Comparison of ENCODE assay signal across 12 mouse cellular contexts in the genomic region with DNA sequence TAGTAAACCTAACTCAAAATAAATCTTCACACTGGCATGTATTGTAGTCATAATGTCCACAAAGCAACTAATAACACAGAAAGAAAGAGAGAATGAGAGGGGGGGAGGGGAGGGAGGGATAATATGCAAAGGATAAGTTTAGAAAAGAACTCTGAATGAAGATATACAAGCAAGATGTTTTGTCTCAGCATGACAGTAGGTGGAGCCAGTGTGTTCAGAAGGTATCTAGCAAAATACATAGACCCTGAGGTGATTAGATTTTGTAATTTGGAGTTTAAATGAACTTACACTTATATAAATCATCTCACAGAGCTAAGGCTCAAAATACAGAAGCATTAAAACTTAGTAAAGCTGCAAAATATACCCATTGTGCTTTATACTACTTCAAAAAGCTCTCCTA. TPM values are rescaled to one million over a fixed set of nuclear protein-coding genes. Genes with fewer than 3 reads are reported as not detected.
DNase-seq lines count a peak whose midpoint lies in the region; ATAC-seq and TF ChIP-seq lines count a peak whose summit lies in the region.
"Had no signal": no experiment of that assay in that cellular context is flagged by ENCODE, and none has a peak within 500 bp of the region (broad histone marks: within the 10 kb centered on the region; RNA-seq: fewer than 3 reads in every experiment).

No protein-coding gene starts in this region.

- TF ChIP-seq EP300 in CH12.LX (IDR thresholded peaks at IDR 0.05; ENCODE audit: low read length) = no peak

- in situ Hi-C loops in CH12.LX (cut with MboI; ENCODE audit: low pct_ligation_motif_present, low pct_unique_long_range_greater_than_20kb, low sequenced_read_pairs) = no loop called here

- H3K9me3 ChIP-seq in kidney, postnatal 0 days (replicated peaks; ENCODE audit: low read length) = no peaks in the 10 kb centered on the region
- no peaks in the 10 kb centered on the region for H3K9me3 ChIP-seq in CH12.LX (replicated peaks; ENCODE audit: low read length)

- peak; percentile 40 for TF ChIP-seq RAD21 in CH12.LX (IDR thresholded peaks at IDR 0.05; ENCODE audit: low read depth, low read length)

- H3K27ac ChIP-seq in kidney, postnatal 0 days = no peak overlapping the region
- no peak overlapping the region for H3K27ac ChIP-seq in CH12.LX (ENCODE audit: insufficient read depth, low read depth)
- H3K27ac ChIP-seq: heart, embryonic 13.5 days had no signal

- H3K27me3 ChIP-seq in kidney, postnatal 0 days (ENCODE audit: insufficient read depth, low read length) = no peaks in the 10 kb centered on the region
- no peaks in the 10 kb centered on the region for H3K27me3 ChIP-seq in CH12.LX (replicated peaks)
- H3K27me3 ChIP-seq: heart, embryonic 13.5 days had no signal

- no peak overlapping the region for H3K4me3 ChIP-seq in kidney, postnatal 0 days (replicated peaks; ENCODE audit: low read depth, low read length)
- H3K4me3 ChIP-seq in CH12.LX (replicated peaks in 1 of 3; ENCODE audit: low read depth in 2 of 3, low read length in 2 of 3, poor library complexity in 1 of 3) = no peak overlapping the region
- H3K4me3 ChIP-seq: heart, embryonic 13.5 days; myocyte had no signal

- dilution Hi-C loops in CH12.LX (cut with MboI; ENCODE audit: extremely low pct_ligation_motif_present, extremely low pct_unique_long_range_greater_than_20kb, low sequenced_read_pairs) = no loop called here

- no peaks in the 10 kb centered on the region for H3K79me2 ChIP-seq in CH12.LX (replicated peaks; ENCODE audit: control insufficient read depth, extremely low read depth, insufficient read depth, poor library complexity, severe bottlenecking)

- no peak overlapping the region for H3K9ac ChIP-seq in kidney, postnatal 0 days (ENCODE audit: low read depth, low read length)
- H3K9ac ChIP-seq in CH12.LX (ENCODE audit: insufficient read depth, low read depth) = no peak overlapping the region
- H3K9ac ChIP-seq: heart, embryonic 13.5 days had no signal

- TF ChIP-seq POLR2A in CH12.LX (IDR thresholded peaks at IDR 0.05; ENCODE audit: low read depth, low read length) = no peak

- TF ChIP-seq CTCF in kidney, postnatal 0 days (IDR thresholded peaks at IDR 0.05; ENCODE audit: low read depth) = peak; percentile 58
- peak in 1 of 2 experiments; percentile 54; a peak in 2 of 4 replicates for TF ChIP-seq CTCF in CH12.LX (conservative IDR thresholded peaks at IDR 0.05 in 1 of 2, IDR thresholded peaks at IDR 0.05 in 1 of 2; ENCODE audit: low read depth in 2 of 2, low read length in 2 of 2)

- DNase-seq in kidney, postnatal 0 days (ENCODE audit: low spot score) = peak; percentile 39
- no peak for DNase-seq in kidney, adult 18-20 months
- DNase-seq in 416B (ENCODE audit: low read depth) (peak; percentile 49), CH12.LX (ENCODE audit: extremely low read depth) (peak; percentile 6)
- peak; percentile 1 for DNase-seq in lung, postnatal 25 days (ENCODE audit: low spot score)
- no peak for DNase-seq in adrenal gland, adult 2 months
- DNase-seq in right cerebral cortex, postnatal 25 days = no peak
- DNase-seq: cerebellum, postnatal 36 days; left cerebral cortex, postnatal 4 days; thymus, postnatal 36 days had no signal

- no peaks in the 10 kb centered on the region for H3K36me3 ChIP-seq in kidney, postnatal 0 days (ENCODE audit: insufficient read depth, low read length)
- no peaks in the 10 kb centered on the region for H3K36me3 ChIP-seq in CH12.LX (replicated peaks in 1 of 2; ENCODE audit: control insufficient read depth in 1 of 2, insufficient read depth in 1 of 2, low read length in 1 of 2)

- no peak overlapping the region for H3K4me2 ChIP-seq in kidney, postnatal 0 days (ENCODE audit: low read length)
- no peak overlapping the region for H3K4me2 ChIP-seq in CH12.LX (ENCODE audit: insufficient read depth, low read depth, poor library complexity, severe bottlenecking)
- H3K4me2 ChIP-seq: heart, embryonic 13.5 days had no signal

- H3K4me1 ChIP-seq in kidney, postnatal 0 days (replicated peaks; ENCODE audit: insufficient read depth, low read length) = no peaks in the 10 kb centered on the region
- no peaks in the 10 kb centered on the region for H3K4me1 ChIP-seq in CH12.LX (ENCODE audit: control insufficient read depth in 1 of 2, insufficient read depth in 2 of 2)
- H3K4me1 ChIP-seq: heart, embryonic 13.5 days had no signal

- no peak for ATAC-seq in kidney, postnatal 0 days (replicated peaks; ENCODE audit: low FRiP score, low read depth)

TF ChIP-seq in CH12.LX, 34 proteins besides CTCF, POLR2A, EP300 and RAD21:
- TF ChIP-seq TBP (conservative IDR thresholded peaks at IDR 0.05; ENCODE audit: low read depth, low read length) (no peak), SMC3 (IDR thresholded peaks at IDR 0.05; ENCODE audit: low read depth, low read length) (peak; percentile 38)

RNA-seq across cellular contexts. Expression of a gene that starts 44.7 kb away (rescaled TPM):
- polyA plus RNA-seq in kidney, postnatal 0 days (2015; fragmentation: Nextera tagmentation; extraction: Ambion mirVana) = 22.1 and 25.1 TPM in 2 replicates
- total RNA-seq in CH12.LX (2012; rRNA removed) = 14.4 TPM in 2 replicates
- 16.6 and 16.8 TPM in 2 replicates for total RNA-seq in CH12.LX (2014; rRNA removed)
- 10.7 and 11.5 TPM in 2 replicates for polyA plus RNA-seq in CH12.LX (2012; ENCODE audit: insufficient read length, low read depth)
- 10 to 100 TPM; 10.7 to 22.0 TPM for total RNA-seq in adrenal gland, adult 2 months (2021)
- polyA plus RNA-seq in adrenal gland, adult 2 months (2012; rRNA removed) = 1.2 and 1.3 TPM in 2 replicates

Comparison
In these comparisons a context has a peak if more than half of its experiments do, and no peak if none do; other contexts are left out.
1. DNase-seq: peak in kidney, postnatal 0 days (single experiment), 416B (single experiment), CH12.LX (single experiment) and lung, postnatal 25 days (single experiment); none in kidney, adult 18-20 months (single experiment), adrenal gland, adult 2 months (single experiment) and right cerebral cortex, postnatal 25 days (single experiment).